Mouse (Mus musculus): Measurements from ENCODE around the gene Jade2.

DNA sequence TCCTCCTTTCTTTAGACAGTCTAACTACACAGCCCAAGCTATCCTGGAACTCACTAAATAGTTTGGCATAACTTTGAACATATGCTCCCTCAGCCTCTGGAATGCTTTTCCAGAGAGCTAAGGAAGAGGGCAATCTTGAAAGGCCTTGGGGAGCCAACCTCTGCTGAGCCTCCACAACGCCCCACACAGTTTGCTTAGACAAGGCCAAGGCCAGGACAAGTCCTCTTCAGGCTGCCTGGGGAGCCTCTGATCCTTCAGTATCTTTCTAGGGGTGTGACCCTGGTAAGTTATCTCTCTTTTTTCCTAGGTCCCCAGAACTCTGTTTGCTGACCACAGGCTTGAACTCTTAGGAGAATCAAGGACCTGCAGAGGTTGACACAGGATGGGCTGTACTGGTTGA is 26.6 kb upstream of the Jade2 start:
- TF ChIP-seq CTCF (IDR thresholded peaks at IDR 0.05; ENCODE audit: borderline replicate concordance, insufficient read depth, low read depth, low read length) (no peak), POLR2A (IDR thresholded peaks at IDR 0.05; ENCODE audit: borderline replicate concordance, insufficient read depth, low read length) (no peak)

Measured in cerebellum, adult 2 months (tissue).